Comparison of ENCODE assay signal across 9 mouse cellular contexts in the genomic region with DNA sequence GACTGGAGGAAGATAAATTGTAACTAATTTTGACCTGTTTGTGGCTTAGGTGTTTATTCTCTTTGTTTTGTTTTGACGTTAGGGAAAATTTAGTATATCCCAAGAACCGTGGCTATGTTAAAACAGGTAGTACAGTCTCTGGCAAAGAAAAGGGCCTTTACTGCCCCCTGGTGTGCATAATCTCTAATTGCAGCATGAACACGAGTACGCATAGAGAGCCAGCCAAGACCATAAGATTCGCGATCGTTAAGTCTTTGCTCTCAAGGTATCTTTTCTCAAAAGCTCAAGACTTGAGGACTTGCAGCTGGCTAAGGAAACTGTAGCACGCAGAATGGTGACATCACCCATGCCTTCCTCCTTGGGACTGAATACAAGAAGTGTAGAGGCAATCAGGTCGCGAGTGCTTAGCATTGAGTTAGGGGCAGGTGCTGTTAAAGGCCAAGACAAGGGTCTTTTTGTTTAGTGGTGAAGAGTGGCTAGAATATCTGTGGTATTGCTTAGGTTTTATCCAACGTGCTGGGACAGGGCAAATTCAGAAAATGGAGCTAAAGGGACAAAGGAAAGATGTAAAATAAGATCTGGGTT. TPM values are rescaled to one million over a fixed set of nuclear protein-coding genes. Genes with fewer than 3 reads are reported as not detected.
A peak's percentile ranks its signal among the peaks of the same experiment; 100 is the strongest.
DNase-seq lines count a peak whose midpoint lies in the region; ATAC-seq and TF ChIP-seq lines count a peak whose summit lies in the region.
"Had no signal": no experiment of that assay in that cellular context is flagged by ENCODE, and none has a peak within 500 bp of the region (broad histone marks: within the 10 kb centered on the region; RNA-seq: fewer than 3 reads in every experiment).

No protein-coding gene starts in this region.

- peak; percentile 36; the same call in 1 of the 2 replicates for ATAC-seq in cerebellum, adult (ENCODE audit: insufficient number of reproducible peaks, low FRiP score, low TSS enrichment)
- peak; percentile 77 for ATAC-seq in forebrain, embryonic 15.5 days (replicated peaks)
- ATAC-seq in hindbrain, embryonic 11.5 days (ENCODE audit: low FRiP score), result peak; percentile 63; the same call in 1 of the 2 replicates

- no peaks in the 10 kb centered on the region for H3K27me3 ChIP-seq in forebrain, embryonic 15.5 days
- no peaks in the 10 kb centered on the region for H3K27me3 ChIP-seq in hindbrain, embryonic 11.5 days (ENCODE audit: control insufficient read depth, insufficient read depth, low read length)

- H3K27ac ChIP-seq in forebrain, embryonic 15.5 days (replicated peaks), result no peak overlapping the region
- no peak overlapping the region for H3K27ac ChIP-seq in hindbrain, embryonic 11.5 days (ENCODE audit: low read depth, low read length)
- H3K27ac ChIP-seq in layer of hippocampus, adult 2 months, result no peak overlapping the region
- H3K27ac ChIP-seq: macrophage had no signal

- whole genome bisulfite sequencing in forebrain, embryonic 15.5 days, result 21% methylated on average over 11 of the region's 11 CpGs
- WGBS in hindbrain, embryonic 11.5 days, result 36% methylated on average over 11 of the region's 11 CpGs

- no peaks in the 10 kb centered on the region for H3K36me3 ChIP-seq in forebrain, embryonic 15.5 days
- no peaks in the 10 kb centered on the region for H3K36me3 ChIP-seq in hindbrain, embryonic 11.5 days (ENCODE audit: control insufficient read depth, insufficient read depth, low read length)

- DNase-seq in MN1 (ENCODE audit: low spot score), result peak; percentile 46
- DNase-seq in hindbrain, embryonic 11.5 days (ENCODE audit: low spot score), result peak; percentile 76
- DNase-seq in layer of hippocampus, adult 2 months (ENCODE audit: low spot score in 2 of 2), result peak; percentile 70 to 76
- peak; percentile 74 to 78 for DNase-seq in lung, adult 18-20 months
- DNase-seq in ovary, postnatal 36 days (ENCODE audit: low spot score), result peak; percentile 18
- peak; percentile 52 to 66 for DNase-seq in thymus, postnatal 36 days

- no peak overlapping the region for H3K9ac ChIP-seq in forebrain, embryonic 15.5 days (replicated peaks)
- no peak overlapping the region for H3K9ac ChIP-seq in hindbrain, embryonic 11.5 days (ENCODE audit: low read depth, low read length)

- TF ChIP-seq CTCF in layer of hippocampus, adult 2 months (conservative IDR thresholded peaks at IDR 0.05), result peak; percentile 96

- no peaks in the 10 kb centered on the region for H3K9me3 ChIP-seq in forebrain, embryonic 15.5 days
- H3K9me3 ChIP-seq in hindbrain, embryonic 11.5 days (ENCODE audit: control insufficient read depth, low read length), result no peaks in the 10 kb centered on the region

- H3K4me2 ChIP-seq in forebrain, embryonic 15.5 days (replicated peaks), result 0 out of 2 replicates have a peak overlapping the region, but pooled peaks have one; percentile 17
- H3K4me2 ChIP-seq in hindbrain, embryonic 11.5 days (replicated peaks; ENCODE audit: low read depth, low read length), result no peak overlapping the region

- no peaks in the 10 kb centered on the region for H3K4me1 ChIP-seq in forebrain, embryonic 15.5 days
- H3K4me1 ChIP-seq in hindbrain, embryonic 11.5 days (replicated peaks; ENCODE audit: control insufficient read depth, insufficient read depth, low read length), result no peaks in the 10 kb centered on the region

- H3K4me3 ChIP-seq in forebrain, embryonic 15.5 days, result no peak overlapping the region
- no peak overlapping the region for H3K4me3 ChIP-seq in hindbrain, embryonic 11.5 days (ENCODE audit: low read depth, low read length)
- peak overlapping the region; percentile 8; the same call in 1 of the 2 replicates for H3K4me3 ChIP-seq in layer of hippocampus, adult 2 months

RNA-seq across cellular contexts. Expression of gene Prdx6, which starts 35.8 kb away (rescaled TPM):
- 243 and 250 TPM in 2 replicates for polyA plus RNA-seq in forebrain, embryonic 15.5 days (2015; fragmentation: Nextera tagmentation; extraction: Ambion mirVana)
- polyA plus RNA-seq in hindbrain, embryonic 11.5 days (2014; fragmentation: Nextera tagmentation; extraction: Ambion mirVana), result 451 and 491 TPM in 2 replicates
- 100 to 1,000 TPM; 328 to 335 TPM for total RNA-seq in layer of hippocampus, adult 2 months (2021)

Comparison
In these comparisons a context has a peak if more than half of its experiments do, and no peak if none do; other contexts are left out.
1. DNase-seq: peak in every context shown above with its lines; median percentile 76 in hindbrain, embryonic 11.5 days; 76 in lung, adult 18-20 months; 73 in layer of hippocampus, adult 2 months; 59 in thymus, postnatal 36 days; 46 in MN1; 18 in ovary, postnatal 36 days.